Mouse (Mus musculus): ENCODE data around the gene Skint8.
"Not testable (repeated sequence)": the region's sequence is repeated elsewhere in the genome, so short reads cannot be mapped to it uniquely, and the experiment has no call there.

Skint8 gene

DNA sequence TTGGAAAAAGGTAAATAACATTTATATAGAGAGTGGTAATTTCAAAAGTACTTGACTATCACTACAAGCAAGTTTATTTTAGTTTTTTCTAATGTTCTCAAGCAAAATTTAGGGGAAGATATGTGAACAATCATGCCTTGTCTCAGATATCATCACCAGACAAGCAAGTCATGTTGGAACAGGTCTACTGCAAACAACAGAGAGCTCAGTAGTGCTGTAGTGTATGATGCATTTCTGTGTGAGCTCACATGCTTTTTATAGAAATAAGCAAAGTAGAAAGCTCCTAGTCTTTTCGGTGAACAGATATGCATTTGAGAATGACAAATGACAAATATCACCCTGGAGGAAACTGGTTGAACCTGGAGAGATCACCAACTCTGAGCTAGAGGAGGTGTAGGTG, at the start of gene Skint8:
Gene Skint8 (plus strand): TSS at position 301 of the 400 bp plus-strand sequence.
- CTCF ChIA-PET: no interaction called here

DNA sequence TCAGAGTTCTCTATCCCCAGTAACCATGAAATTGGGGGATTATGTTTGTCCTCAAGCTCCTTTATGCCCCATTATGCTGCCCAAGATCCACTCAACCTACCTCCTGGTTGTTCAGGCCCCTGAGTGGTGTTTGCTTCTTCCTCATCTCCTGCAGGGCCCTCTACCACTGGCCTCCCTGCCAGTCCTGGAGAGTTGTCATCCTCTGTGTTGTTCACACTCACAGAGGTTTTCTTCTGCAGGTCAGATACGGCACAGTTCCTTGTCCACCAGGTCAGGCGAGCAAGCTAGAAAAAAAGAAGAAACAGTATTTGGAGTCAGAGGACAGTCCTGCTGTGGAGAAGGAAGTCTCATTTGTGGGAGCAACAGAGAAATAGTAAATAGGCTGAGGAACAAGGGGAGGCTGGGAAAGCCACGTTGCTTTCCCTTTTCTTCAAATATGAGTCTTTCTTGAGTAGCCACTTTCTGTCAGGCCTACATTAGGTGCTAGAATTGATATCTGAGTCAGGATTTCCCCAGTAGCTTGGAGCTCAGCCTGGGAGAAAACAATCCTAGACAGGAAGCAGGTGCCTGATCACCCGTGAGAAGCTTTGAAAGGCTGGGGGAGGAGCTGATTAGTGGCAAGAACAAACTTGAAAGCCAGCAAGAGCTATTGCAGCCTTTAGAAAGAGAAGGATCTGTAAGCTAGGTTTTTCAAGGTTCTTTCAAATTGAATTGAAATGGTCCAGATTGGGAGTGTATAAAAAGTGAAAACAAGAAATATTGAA, 38.9 kb upstream of the Skint8 start:
- CTCF ChIA-PET: no interaction called here

DNA sequence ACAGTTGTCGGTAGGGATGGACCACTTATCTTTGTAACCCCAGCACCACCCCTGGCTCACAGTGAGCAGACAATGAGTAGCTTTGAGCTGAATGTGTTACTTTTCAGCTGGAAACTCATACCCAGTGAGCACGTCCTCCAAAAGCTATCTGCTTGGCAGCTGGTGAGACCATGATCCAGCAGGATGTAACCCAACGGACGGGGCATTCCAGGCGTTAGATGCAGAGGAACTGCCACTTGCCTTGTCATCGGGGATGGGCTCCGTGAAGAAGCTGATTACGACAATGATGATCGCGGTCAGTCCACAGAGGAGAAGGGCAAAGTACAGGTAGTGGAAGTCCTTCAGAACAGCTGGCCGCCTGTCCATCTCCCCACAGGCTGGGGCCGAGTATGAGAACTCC, 35.6 kb upstream of the Skint8 start:
- CTCF ChIA-PET: no interaction called here

DNA sequence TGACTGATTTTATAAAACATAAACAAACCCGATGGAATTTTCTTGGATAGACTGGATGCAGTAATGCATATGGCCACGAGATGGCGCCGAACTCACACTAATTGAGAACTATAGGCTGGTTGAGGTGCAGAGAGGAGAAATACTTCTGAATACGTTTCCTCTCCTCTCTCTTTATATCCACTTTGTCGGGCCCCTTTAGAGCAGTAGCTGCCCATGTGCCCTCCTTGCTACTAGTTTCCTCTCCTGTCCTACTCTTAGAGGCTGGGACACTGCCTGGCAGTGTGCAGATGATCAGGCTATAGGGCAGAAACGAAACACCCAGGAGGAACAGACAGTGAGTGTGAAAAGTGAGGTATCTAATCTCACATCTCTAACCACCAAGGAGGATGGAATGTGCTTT, 33.2 kb upstream of the Skint8 start:
- CTCF ChIA-PET: no interaction called here

DNA sequence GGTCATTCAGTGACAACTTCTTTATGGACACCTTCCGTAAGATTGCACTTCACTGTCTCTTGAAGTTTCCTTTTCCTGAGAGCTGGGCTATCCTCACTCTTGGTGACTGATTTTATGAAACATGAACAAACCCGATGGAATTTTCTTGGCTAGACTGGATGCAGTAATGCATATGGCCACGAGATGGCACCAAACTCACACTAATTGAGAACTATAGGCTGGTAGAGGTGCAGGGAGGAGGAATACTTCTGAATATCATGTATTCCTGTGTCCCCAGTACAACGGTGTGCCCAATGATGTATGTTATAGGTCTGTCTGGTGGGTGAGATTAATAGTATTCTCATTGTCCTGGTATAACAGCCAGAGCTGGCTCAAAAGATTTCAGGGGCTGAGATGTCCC, 32.6 kb upstream of the Skint8 start:
- CTCF ChIA-PET: no interaction called here

DNA sequence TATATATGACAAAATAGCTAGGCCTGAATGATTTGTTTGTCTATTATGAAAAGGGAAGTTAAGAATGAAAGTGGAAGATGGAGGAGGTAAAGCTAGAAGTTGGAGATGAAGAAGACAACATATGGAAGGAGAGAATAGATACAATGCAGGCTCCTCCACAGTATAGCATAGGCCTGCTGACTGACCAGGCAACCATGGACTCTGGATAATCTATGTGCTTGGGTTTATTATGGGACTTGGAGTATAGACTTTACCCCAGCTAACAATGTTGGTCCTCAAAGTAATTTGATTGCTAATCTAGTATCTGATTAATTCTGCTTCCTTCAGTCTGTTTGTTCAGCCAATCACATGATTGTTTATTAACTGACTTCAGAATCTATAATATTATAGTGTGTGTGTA, 27.1 kb upstream of the Skint8 start:
- CTCF ChIA-PET: no interaction called here

DNA sequence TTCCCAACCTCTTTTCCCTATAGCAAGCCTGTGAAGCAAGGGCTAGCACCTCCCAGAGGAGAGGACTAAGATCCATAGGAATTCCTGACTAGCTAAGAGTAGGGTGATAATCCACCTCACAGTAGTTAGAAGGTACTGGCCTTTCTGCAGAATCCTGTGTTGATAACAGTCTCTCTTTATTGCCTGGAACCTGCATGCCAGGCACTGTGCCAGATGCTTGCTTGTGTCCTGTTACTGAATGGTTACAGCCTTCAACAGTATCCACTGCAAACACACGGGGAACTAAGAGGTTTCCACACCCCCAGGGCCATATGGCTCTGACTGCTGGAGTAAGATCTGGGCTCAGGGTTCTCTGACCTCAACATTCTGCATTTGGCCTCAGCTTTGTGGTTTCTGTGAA, 21.4 kb upstream of the Skint8 start:
- CTCF ChIA-PET: no interaction called here

DNA sequence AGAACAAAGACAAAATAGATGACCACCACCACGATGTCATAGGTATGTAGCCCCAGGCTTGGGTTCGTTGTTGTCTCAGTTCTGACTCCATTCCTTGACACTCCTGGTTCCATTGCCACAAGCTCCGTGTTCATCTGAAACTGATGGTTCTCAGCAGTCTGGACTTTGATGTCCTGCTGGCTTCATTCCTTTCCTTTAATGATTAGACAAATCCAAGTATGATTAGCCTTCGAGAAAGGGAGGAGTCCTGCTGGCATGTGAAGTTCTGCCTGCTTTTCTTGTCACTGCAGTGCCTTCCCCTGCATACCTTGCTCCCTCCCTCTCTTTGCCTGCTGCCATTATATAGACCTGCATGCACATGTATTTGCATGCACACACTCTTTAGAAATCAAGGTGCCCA, 20.6 kb upstream of the Skint8 start:
- CTCF ChIA-PET: no interaction called here

DNA sequence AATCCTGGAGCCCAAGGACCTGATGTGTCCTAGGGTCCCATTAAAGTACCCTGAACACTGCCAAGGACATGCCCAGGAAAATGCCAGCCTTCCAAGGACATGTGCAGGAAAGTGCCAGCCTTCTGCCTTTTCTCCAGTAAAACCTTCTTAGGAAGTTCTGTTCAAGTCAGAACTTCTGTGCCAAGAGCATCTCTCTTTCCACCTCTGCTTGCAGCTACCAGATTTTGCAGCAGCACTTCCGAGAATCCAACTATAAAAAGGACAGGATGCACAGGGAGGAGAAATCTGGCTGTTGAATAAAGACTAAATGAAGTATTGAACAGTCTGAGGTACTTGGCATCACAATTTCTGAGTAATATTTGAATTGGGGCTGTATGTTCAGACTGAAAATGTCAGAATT, 18.7 kb upstream of the Skint8 start:
- CTCF ChIA-PET: not testable (repeated sequence)

DNA sequence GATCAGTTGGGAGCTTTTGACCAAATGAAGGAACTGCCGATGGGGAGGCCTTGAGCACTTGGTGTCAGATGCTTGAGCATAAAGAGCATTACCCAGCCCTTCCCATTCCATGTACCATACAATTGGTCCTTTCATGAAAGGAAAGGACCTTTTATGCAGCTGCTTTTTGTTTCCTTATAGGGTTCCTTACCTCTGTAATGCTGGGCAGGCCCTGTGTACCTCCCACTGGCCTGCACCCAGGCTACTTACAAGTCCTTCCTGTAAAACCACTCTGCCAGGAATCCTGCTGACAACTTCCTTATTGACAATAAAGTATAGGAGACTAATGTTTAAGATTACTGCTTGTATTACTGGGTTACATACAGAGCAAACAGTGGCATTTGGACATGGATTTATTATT, 17.7 kb upstream of the Skint8 start:
- CTCF ChIA-PET: no interaction called here

DNA sequence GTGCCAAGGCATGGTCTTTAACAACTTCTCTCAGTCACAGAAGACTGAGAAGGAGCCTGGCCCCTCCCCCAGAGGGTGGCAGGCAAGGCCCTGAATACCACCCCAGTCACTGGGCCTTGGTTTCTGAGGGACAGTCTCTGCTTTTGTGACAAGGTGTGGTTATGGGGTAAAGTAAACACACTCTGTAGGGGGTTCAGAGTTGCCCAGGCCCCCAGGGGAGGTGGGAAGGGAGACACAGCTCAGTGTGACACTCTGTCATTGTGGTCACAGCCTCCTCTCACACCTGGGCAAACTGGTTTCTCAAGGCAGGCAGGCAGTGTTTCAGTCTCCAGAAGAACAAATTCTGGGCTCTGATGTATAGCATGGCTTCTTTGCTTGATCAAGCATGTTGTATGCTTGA, 16.4 kb upstream of the Skint8 start, which contains the start of gene Slc5a9:
Gene Slc5a9 (minus strand): TSS at position 144 of the 400 bp plus-strand sequence.
- CTCF ChIA-PET: interaction anchor here (0.7 kb wide), 1 partner anchor 1882 kb away, joined by 3 read pairs; no protein-coding TSS in a partner anchor

DNA sequence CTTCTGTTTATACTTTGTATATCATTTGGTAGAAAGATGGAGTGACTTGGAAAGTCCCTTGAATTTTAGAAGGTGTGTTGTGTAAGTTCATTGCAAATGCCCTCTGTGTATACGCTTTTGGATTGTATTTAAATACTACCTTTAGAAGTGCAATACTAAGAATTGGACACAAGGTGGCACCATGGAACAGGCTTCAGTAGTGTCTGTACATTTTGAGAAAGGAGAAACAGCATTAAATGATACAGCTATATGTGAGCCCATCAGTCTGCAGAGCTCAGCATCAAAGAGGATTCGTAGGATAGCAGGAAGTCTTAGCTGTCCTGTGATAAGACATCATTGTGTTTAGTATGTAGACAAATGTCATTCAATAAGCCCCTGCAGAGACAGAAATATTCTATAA, 11.3 kb upstream of the Skint8 start:
- CTCF ChIA-PET: no interaction called here

DNA sequence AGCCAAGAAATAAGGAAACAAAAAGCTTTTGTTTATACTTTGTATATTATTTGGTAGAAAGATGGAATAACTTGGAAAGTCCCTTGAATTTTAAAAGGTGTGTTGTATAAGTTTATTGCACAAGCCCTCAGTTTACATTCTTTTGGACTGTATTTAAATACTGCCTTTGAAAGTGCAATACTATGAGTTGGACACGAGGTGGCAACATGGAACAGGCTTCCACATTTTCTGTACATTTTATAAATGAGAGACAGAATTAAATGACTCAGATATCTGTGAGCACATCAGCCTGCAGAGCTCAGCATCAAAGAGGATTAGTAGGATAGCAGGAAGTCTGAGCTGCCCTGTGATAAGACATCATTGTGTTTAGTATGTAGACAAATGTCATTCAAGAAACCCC, 42.1 kb downstream of the Skint8 start:
- CTCF ChIA-PET: no interaction called here

DNA sequence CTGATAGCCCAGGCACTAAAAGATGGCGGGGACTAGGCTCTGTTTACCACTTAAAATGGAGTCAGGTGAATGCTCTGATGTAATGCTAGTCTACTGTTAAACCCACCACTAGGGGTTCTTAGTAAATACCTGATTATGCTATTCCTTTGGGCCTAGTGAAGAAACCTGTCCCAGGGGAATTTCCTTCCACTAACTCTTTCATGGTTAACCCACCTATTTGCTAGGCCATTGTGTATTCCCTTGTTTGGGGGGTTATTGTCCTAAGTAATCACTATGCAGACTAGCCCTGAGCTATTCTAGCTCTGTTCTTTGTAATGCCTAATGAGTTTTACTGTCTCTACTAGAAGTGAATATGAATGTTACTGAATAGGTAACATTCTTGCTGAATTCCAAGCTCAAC, 44.0 kb downstream of the Skint8 start:
- CTCF ChIA-PET: not testable (repeated sequence)

DNA sequence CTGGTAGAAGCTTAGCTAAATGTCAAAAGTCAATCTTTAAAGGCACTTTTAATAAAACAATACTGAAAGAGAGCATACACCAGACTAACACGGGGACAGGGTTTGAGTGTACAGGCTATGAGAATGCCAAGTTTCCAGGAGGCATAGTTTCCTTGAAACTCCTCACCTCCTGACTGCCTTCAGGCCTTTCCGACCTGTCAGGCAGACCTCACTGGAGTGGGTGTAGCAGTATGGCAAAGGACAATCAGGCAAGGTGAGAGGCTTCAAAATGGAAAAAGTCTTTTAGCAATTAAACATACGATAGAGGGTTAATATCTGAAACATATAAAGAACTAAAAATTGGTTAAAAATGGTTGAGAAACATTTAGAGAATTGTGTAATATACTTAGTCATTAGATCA, 44.5 kb downstream of the Skint8 start:
- CTCF ChIA-PET: no interaction called here

DNA sequence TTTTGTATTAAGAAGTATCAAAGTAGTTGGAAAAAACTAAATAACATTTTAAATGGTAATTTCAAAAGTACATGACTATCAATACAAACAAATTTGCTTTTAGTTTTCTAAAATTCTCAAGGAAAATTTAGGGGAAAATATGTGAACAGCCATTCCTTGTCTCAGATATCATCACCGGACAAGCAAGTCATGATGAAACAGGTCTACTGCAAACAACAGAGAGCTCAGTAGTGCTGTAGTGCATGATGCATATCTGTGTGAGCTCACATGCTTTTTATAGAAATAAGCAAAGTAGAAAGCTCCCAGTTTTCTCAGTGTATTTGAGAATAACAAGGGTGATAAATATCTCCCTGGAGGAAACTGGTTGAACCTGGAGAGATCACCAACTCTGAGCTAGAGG, 53.4 kb downstream of the Skint8 start, which contains the start of gene Skint7:
Gene Skint7 (plus strand): TSS at position 301 of the 400 bp plus-strand sequence.
- CTCF ChIA-PET: no interaction called here

Measured in spleen, embryonic (tissue).